Mouse (Mus musculus) retina, postnatal 1 day (tissue): ENCODE measurements around the gene Hjurp.

Experiments
- DNase-seq: peaks from one replicate; pipeline ENCODE4 v3.0.0-alpha.2; 2012

Hjurp gene

DNA sequence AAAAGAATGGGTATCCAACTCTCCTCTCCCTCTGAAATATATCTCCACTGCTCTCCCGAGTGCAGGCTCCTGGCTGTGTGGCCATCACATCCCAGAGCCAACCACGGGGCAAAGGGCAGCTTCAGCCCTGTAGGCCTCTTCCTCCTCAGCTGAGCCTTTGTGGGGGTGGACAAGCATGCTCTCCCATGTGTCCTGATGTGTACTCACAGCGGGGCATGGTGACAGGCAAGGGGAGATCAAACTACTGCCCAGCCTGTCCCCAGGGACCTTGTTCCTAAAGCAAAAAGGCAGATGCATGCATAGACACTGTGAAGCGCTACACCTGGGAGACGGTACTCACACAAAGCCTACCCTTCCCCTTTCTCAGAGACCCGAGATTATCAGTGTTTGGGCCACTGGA, 17.3 kb downstream of the Hjurp start:
- DNase-seq = no peak

- DNase-seq = no peak
Observed at GRCm38 (mm10) chr1:88259643-88260024, 17.8 kb downstream of the Hjurp start.

DNA sequence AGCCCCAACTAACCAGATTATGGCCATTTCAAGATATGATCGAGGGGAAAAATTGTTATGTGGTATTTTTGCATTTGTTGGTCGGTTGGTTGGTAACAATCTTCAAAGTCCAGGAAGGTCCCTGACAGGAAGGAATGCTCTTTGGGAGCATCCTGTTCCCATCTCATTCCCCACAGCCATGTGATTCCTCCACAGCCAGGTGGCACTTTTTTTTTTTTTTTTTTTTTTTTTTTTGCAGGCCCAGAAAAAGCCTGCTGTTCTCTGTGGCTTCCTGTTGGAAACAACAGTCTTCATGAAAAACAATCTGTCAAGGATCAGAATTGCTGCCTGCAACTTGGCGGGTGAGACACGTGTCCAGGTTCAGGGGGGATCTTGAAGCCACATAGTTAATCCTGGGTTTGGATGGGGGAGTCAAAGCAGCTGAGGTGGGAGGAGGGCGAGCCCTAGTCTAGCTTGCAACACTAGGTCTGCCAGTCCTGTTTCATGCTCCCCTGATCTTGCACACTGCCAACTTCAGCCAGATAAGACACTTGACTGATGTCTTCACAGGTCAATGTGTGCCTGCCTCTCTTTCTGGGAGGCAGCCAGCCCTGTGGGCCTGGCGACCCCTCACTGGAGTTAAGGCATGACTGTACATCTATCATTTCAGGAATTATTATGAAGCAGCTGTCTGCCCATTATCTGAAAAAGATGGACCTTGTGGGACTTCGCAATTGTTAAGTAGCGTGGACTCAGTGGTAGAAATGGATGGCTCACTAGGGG, 18.4 kb downstream of the Hjurp start:
- no peak for DNase-seq

GRCm38 (mm10) chr1:88258361-88258760, 19.1 kb downstream of the Hjurp start:
- DNase-seq = no peak

- no peak for DNase-seq
Observed at GRCm38 (mm10) chr1:88257681-88258080, 19.8 kb downstream of the Hjurp start.

GRCm38 (mm10) chr1:88256886-88257663, 20.4 kb downstream of the Hjurp start:
- no peak for DNase-seq

- DNase-seq = no peak
Observed at GRCm38 (mm10) chr1:88255989-88256754, 21.3 kb downstream of the Hjurp start.

DNA sequence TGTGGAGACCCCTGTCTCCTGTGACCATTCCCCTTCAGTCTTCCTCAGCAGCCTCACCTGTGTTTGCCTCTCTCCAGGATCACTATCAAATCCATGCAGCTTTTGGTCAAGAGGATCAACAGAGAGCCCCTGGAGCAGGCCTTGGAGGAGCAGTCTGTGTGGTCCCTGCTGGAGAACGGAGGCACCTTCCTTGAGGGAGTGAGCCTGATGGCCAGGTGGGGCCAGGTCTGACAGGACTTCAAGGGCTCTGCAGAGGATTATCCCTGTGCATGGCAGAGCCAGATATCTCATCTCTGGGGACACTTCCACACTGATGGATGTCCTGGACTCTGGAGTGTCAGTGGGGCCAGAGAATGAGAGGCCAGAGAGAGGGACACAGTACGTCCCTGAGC, 22.0 kb downstream of the Hjurp start:
- no peak for DNase-seq

- DNase-seq = no peak
Observed at GRCm38 (mm10) chr1:88254793-88255465, 22.5 kb downstream of the Hjurp start.

DNA sequence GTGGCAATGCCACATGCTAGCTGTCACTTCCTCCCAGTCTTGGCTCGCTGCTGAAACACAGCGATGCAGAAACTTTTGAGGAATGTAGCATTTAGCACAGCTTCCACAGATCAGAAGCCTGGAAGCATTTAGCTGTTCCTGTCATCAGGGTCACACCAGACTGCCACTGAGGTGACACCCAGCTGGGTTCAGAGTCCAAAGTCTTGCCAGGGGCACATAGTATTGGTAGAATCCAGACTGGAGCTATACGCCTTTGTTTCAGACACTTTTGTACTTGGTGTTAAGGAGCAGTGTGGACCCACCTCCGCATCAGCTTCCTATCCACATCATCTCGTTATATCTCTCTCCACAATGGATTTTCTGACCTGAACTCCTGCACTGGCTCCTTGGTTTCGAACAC, 23.9 kb downstream of the Hjurp start:
- DNase-seq = no peak

DNA sequence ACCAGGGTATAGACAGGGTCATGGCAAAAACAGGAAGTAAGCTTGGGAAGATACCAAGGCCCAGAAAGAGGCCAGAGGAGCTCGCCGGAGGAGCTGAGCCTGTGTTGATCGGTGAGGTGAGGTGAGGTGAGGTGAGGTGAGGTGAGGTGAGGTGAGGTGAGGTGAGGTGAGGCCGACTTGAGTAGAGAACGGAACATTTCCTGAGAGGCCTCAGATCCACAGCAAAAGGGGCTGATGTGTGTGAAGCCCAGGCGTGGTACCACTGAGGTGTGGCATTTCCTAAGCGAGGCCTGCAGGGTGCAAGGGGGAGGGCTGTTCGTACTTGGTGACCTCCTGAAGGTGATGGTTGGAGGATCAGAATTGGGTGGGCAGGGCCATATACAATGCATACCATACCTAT, 24.3 kb downstream of the Hjurp start:
- no peak for DNase-seq

DNA sequence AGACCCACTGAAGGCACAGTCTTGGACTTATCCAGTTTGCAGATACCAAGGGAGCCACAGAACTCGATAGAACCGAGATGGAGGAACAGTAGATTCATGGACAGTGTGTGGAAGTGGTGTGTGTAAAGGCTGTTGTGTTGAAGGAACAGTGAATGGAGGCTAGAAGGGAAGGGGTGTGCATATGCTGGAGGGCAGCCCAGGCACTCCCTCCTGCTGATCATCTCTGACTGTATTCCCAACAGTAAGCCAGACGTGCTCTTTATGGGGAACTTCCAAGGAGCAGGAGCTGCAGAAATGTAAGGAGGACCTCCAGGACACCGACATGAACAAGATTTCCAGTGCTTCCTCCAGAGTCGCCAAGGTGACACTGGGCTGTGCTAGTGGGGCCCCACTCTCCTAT, 27.4 kb downstream of the Hjurp start:
- DNase-seq = no peak

- DNase-seq = no peak
Observed at GRCm38 (mm10) chr1:88249596-88249995, 27.8 kb downstream of the Hjurp start.

DNA sequence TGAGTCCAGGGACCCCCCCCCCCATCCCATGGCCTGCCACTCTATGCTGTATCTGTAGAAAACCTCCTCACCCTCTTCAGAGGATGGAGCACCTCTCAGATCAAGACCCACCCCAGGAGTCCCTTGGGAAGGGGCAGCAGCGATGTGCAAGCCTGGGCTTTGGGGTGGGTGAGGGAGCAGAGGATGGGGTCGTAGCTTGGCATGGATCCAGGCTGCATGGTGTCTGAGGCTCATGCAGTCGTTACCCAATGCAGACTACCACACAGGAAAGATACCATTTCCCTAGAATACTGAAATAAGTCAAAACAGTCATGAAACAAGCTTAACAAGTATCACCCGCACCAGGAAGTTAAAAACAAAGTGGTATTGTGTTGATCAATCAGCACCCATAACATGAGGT, 28.8 kb downstream of the Hjurp start:
- no peak for DNase-seq

GRCm38 (mm10) chr1:88247660-88248059, 29.8 kb downstream of the Hjurp start:
- DNase-seq = no peak

GRCm38 (mm10) chr1:88246386-88246785, 31.0 kb downstream of the Hjurp start:
- no peak for DNase-seq

- no peak for DNase-seq
Observed at GRCm38 (mm10) chr1:88245881-88246280, 31.6 kb downstream of the Hjurp start.

- no peak for DNase-seq
Observed at GRCm38 (mm10) chr1:88243861-88244260, 33.6 kb downstream of the Hjurp start.

DNA sequence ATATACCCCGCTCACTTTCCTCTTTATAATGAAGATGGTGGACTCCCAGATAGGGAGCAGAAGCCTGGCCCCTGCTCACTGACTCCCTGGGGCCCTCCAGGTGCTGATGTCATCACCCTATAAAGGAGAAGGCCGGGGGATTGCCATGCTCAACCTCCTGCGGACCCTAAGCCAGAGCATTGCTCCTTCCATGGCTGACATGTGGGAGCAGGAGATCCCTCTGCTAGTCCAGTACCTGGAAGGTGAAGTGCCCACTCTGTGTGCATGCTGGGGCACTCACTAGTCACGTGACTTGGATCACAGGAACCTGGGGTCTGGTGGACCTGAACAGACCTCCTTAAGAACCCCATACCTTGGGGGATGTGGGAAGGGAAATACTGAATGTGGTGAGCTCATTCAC, 36.9 kb downstream of the Hjurp start:
- no peak for DNase-seq

- no peak for DNase-seq
Observed at GRCm38 (mm10) chr1:88240072-88240471, 37.4 kb downstream of the Hjurp start.

DNA sequence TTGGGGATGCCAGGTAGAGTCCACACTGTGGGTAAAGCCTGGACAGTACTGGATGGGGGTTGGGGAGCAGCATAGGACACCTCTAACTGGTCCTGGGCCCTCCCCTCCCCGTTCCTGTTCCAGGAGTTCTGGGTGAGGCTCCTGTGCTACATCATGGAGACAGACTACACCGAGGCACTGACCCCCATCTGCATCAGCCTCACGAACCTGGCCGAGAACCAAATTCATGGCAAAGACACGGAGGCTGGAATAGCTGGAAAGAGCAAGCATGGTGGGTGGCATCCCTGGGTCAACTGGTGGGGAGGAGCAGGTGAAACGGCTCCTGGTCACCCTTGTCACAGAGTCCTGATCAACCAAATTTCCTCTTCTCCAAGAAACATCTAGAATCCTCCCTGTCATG, 38.7 kb downstream of the Hjurp start:
- DNase-seq = no peak

GRCm38 (mm10) chr1:88237311-88237710, 40.1 kb downstream of the Hjurp start:
- DNase-seq = no peak

- no peak for DNase-seq
Observed at GRCm38 (mm10) chr1:88235894-88236415, 41.5 kb downstream of the Hjurp start.
